Mouse (Mus musculus) yolk sac, embryonic 10.5 days (tissue): Measurements from ENCODE around the gene Hbs1l.

Experiments used
- DNase-seq: peaks from one replicate; pipeline ENCODE4 v3.0.0-alpha.2; 2017; ENCODE audit warnings: low spot score

Hbs1l gene

DNA sequence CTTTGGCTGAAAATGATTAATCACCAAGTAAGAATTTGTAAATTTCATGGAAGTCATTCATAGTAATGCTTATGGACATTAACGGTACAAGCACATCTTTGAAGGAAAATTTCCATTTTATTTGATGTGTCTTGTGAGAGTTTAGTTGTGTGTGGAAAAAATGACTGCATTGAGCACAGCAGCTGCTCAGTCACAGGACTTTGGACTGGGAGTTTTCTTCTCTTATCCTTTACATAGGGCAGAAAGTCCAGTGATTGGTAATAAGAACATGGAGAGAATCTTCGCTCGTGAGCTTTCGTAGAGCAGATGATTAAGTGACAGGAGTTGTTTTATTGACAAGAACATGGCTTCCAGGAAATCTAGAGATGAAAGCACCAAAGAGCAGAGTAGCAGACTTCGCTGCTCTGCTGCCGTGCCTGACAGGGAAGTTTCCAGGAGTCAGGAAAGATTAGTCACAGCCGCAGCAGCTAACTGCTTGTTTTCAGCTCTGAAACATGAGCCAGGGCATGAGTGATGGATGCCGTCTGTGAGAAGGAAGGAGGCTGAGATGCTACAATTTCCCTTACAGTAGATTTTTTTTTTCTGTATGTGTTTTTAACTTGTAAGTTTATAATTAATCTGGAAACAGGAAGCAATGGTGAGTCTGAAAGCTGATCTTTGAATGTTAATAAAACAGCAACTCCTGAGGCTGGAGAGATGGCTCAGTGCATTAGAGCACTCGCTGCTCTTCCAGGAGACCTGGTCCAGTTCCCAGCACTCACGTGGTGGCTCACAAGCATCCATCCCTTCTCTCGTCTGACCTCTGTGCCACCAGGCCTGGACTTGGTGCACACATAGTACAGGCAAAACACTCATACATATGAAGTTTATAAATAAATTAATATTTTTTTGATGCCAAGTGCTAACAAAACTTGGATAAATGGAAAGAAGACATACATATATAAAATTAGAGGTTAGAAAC is 9.2 kb downstream of the Hbs1l start:
- peak; percentile 21 for DNase-seq

- DNase-seq: no peak
These were observed 18.0 kb downstream of the Hbs1l start for GRCm38 (mm10) chr10:21313732-21314131.

DNA sequence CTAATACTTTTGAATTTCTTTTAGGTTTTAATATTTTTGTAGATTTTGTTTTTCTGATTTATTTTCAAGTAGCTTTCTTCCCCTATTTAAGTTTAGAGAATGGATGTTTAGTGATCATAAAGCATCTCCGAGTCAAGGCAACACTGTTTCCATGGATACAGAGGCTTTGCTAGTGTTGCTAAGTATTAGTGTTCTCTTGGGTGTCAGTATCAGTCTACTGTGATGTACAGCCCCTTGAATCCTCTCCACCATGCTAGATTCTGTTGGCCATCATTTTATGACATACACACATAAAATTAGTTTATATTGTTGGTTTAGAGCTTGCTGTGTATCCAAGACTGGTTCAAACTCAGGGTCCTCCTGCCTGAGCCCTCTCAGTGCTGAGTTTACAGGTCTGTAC is 20.3 kb downstream of the Hbs1l start:
- DNase-seq: no peak

- no peak for DNase-seq
These were observed 22.5 kb downstream of the Hbs1l start for GRCm38 (mm10) chr10:21318250-21318649.

DNA sequence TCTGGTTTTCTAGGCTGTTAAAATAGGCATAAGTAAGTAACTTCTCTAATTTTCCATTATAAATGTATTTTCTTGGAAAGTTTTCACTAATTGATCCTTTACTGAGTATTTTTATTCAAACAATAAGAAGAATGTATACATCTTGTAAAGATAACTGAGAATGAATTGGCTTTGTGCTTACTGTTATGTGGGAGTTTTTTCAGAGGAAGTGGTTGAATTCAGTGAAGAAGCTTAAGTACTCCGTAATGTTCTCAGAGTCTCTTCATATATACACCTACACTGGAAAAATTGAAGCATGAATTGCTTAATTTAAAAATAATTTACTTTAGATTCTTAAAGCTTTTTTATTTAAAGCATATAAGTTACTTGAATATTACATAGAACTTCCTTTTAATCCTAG is 23.2 kb downstream of the Hbs1l start:
- no peak for DNase-seq

DNA sequence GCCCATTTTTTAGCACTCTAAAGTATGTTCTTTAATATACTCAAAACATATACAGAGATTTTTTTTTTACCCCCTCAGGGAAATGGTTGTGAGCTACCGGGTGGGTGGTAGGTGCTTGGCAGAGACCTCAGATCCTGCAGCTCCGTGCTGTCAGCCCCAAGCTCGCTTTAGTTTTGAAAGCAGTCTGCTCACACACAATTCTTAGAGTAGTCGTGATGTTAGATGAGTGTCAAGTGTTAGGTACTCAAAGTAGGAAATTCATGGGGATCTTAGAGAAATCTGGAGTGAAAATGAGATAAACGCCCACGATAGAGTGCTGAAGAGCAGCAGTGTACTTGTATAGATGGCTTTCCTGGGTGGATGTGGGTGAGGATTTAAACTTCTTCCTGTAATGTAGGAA is 24.8 kb downstream of the Hbs1l start:
- DNase-seq: no peak

DNA sequence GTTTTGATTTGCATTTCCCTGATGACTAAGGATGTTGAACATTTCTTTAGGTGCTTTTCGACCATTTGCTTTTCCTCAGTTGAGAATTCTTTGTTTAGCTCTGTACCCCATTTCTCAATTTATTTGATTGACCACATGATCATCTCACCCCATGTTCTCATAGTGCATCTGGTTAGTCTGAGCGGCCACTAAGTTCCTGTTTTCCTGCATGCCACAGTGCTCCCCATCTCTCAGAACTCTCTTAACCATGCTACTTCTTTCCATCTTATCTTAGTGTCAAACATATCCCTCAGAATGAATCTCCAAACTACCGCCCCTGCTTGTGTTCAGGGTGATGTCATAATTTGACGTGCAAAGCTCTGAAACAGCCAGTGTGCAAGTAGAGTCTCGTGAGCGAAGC is 30.6 kb downstream of the Hbs1l start:
- DNase-seq: no peak

- DNase-seq: no peak
These were observed 31.9 kb downstream of the Hbs1l start for GRCm38 (mm10) chr10:21327605-21328135.

DNA sequence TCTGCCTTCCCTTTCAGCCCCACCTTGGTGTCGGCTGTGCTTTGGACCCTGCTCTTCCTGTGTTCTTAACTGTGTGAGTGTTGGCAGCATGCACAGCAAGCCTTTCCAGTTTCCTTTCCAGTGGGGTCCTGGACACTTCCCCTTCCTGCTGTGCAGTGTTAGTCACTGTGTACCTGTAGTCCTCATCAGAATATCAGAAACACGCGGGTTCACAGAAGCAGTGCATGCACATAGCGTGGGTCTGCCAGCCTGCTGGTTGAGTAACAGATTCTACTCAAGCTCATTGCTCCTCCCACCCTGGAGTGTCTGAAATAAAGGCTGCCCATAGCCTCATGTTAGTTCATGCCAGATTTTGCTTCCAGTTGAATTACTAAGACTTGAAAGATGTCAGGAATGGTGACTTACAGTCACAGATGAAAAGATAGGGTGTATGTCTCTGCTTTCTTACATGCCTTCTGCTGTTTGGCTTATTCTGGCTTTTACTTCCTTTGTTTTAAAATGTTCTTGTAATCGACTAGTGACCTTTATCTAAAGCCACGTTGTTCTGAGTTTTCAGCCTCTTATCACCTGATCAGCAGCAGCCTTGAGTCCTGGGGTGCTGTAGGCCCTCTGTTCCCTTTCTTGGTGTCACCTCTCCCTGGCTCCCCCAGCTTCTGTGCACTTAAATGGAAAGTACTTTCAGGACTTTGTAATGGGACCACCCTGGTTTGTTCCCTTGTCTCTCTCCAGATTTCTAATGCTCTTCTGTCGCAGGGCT is 38.7 kb downstream of the Hbs1l start:
- no peak for DNase-seq

DNA sequence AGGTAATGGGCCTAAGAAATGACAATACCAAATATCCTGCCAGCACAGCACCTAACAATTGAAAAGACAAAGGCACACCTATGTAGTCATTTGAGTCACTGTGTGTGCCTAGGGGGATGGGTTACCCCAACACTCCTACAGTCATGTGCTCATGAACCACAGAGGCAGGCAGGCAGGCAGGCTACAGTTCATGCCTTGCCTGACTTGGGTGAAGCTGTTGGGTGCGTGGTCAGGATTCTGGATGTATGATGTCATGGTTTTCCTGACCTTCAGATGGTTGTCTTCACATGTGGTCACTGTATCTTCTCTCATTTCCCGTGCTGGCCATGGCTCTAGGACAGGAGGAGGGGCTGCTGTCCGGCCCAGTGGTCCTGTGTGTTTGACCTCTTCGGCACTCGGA is 39.8 kb downstream of the Hbs1l start:
- DNase-seq: no peak

- no peak for DNase-seq
These were observed 41.4 kb downstream of the Hbs1l start for GRCm38 (mm10) chr10:21337191-21337590.

- DNase-seq: no peak
These were observed 45.9 kb downstream of the Hbs1l start for GRCm38 (mm10) chr10:21341706-21342105.

DNA sequence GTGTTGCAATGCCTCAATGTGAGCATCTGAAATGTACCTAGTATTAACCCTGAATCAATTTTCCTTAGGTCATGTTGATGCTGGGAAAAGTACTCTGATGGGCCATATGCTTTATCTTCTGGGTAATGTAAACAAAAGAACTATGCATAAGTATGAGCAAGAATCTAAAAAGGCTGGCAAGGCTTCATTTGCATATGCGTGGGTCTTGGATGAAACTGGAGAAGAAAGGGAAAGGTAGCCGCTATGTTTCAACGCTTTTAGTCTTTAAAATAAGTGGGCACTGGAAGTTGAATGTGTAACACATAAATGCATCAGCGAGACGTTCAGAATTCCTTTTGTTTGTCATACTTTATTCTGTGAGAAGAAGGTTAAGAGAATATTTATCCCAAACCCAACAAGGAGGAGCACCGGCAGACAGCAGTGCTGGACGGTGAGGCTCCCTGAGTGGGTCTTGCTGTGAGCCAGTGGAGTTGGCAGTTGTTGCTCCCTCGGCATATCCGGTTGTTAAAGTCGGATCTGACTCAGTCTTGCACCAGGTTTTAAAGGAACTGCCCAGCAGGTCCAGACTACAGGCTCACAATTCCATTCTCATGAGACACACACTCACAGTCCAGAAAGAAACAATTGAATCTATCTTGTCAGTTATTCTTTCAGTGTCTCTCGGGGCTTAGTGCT is 46.7 kb downstream of the Hbs1l start:
- DNase-seq: no peak

GRCm38 (mm10) chr10:21347332-21347731 is 51.6 kb downstream of the Hbs1l start:
- DNase-seq: no peak

GRCm38 (mm10) chr10:21349449-21349848 is 53.7 kb downstream of the Hbs1l start:
- DNase-seq: no peak

GRCm38 (mm10) chr10:21349946-21350345 is 54.2 kb downstream of the Hbs1l start:
- DNase-seq: no peak

GRCm38 (mm10) chr10:21350531-21351515 is 55.0 kb downstream of the Hbs1l start:
- no peak for DNase-seq

GRCm38 (mm10) chr10:21351766-21352165 is 56.0 kb downstream of the Hbs1l start:
- DNase-seq: no peak

DNA sequence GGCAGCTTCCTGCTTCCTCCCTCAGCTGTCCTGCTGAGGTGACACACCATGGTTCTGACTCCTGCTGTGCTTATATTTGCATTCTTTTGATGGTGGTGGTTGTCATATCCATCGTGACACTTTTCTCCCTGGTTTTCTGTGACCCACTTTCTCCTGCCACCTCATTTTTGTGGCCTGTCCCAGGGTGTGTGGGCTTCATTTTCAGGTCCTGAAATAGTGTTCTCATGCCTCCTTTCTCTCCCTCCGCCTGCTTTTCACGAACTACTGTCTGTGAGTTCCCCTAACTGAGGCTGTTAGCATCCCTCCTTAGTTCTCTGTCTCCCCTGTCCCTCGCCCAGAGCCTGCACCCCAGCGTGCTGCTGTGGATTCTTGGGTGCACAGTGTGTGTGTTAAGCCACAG is 58.1 kb downstream of the Hbs1l start:
- DNase-seq: no peak

DNA sequence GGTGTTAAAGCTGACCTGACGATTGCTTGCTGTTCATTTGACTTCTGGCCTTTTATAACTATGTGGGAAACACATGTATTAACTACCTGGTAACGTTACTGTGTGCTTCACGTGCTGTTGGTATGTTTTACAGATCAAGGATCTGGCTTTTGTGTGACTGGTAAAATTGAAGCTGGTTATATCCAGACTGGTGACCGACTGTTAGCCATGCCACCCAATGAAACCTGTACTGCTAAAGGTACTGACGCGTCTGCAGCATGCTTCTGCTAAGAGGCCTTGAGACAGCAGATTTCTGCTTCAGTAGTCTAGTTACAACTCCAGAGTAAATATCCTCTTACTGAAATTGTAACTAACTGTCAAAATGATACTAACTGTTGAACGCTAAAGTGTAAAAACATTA is 58.7 kb downstream of the Hbs1l start:
- DNase-seq: no peak

GRCm38 (mm10) chr10:21357986-21358385 is 62.2 kb downstream of the Hbs1l start:
- DNase-seq: no peak
